Mouse (Mus musculus): Measurements from ENCODE around the gene Slc12a7. TPM values are rescaled to one million over a fixed set of nuclear protein-coding genes. Genes with fewer than 3 reads are reported as not detected.

The Slc12a7 gene
- polyA plus RNA-seq, 1 experiment from 2014 or later, result 12.6 TPM

DNA sequence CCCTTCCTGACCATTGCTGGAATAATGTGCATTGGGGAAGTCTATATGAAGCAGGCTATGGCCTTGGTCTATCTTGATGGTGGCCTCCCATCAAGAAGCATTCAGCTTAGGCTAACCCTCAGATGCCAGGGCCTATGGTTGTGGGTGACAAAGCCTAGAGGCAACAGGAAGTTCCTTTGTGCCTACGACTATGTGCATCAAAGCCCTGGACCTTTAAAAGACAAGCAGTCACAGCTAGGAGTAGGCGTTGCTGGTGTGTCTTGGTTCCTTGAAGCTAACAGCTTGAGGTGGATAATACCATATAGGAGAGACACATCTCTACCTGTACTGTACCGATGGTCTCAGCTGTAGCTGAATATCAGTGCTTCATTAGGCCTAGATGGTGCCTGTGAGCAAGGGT, 27.2 kb downstream of the Slc12a7 start:
- Histone ChIP-seq H3K9me3 (ENCODE audit: control insufficient read depth, low read length) (no peaks in the 10 kb centered on the region), H3K27ac (replicated peaks; ENCODE audit: low read depth, low read length) (no peak overlapping the region), H3K4me3 (replicated peaks; ENCODE audit: low read depth, low read length) (no peak overlapping the region), H3K4me2 (ENCODE audit: low read length) (no peak overlapping the region), H3K9ac (replicated peaks; ENCODE audit: low read length) (no peak overlapping the region), H3K27me3 (ENCODE audit: control insufficient read depth, insufficient read depth, low read length) (no peaks in the 10 kb centered on the region), H3K36me3 (ENCODE audit: control insufficient read depth, insufficient read depth, low read length) (no peaks in the 10 kb centered on the region), H3K4me1 (ENCODE audit: control insufficient read depth, insufficient read depth, low read length) (peaks cover 15% of the 10 kb centered on the region)
- WGBS, result 95% methylated on average over 3 of the region's 3 CpGs
- DNase-seq, result no peak
- ATAC-seq (ENCODE audit: low FRiP score, low TSS enrichment), result no peak

GRCm38 (mm10) chr13:73762938-73763337, 30.0 kb downstream of the Slc12a7 start:
- no peaks in the 10 kb centered on the region for H3K36me3 ChIP-seq (ENCODE audit: control insufficient read depth, insufficient read depth, low read length)
- no peaks in the 10 kb centered on the region for H3K9me3 ChIP-seq (ENCODE audit: control insufficient read depth, low read length)
- H3K4me2 ChIP-seq (ENCODE audit: low read length), result peak overlapping the region; percentile 94
- H3K4me1 ChIP-seq (ENCODE audit: control insufficient read depth, insufficient read depth, low read length), result peaks cover 21% of the 10 kb centered on the region
- ATAC-seq (ENCODE audit: low FRiP score, low TSS enrichment) (peak; percentile 28; the same call in 1 of the 2 replicates), DNase-seq (no peak)
- WGBS, result 31% methylated on average over 6 of the region's 6 CpGs
- H3K4me3 ChIP-seq (replicated peaks; ENCODE audit: low read depth, low read length), result peak overlapping the region; percentile 53
- no peak overlapping the region for H3K27ac ChIP-seq (replicated peaks; ENCODE audit: low read depth, low read length)
- H3K9ac ChIP-seq (replicated peaks; ENCODE audit: low read length), result no peak overlapping the region
- H3K27me3 ChIP-seq (ENCODE audit: control insufficient read depth, insufficient read depth, low read length), result no peaks in the 10 kb centered on the region

DNA sequence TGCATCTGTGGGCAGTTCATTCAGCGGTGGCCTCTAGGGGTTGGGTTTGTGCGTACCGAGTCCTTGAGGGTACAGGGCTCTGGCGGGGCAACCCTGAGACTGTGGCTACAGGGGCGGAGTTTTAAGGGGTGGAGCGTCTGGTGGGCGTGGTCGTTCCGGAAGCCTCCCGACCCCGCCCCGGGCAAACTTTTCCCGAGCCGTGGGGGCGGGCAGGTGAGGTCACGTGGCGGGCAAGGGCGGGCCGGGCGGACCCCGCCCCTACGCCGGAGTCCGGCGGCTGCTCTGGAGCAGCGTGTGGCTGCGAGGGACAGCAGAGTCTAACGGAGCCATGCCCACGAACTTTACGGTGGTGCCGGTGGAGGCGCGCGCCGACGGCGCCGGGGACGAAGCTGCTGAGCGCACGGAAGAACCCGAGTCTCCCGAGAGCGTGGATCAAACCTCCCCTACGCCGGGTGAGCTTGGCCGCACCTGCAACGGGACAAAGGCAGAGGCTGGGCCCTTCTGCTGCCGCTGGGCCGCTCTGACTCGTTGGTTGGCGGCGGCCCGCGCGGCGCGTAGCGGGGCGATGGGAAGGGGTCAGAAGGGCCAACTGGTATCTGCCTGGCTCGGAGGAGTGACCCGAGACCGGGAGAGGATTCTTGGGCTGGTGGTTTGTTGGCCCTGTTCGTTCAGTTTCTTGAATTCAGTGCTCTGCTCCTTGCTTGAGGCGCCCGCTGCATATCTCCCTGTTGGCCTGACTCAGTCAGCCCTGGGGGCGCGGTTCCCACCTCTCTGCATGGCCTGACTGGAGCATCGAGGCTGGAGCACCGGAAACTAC, 30.8 kb downstream of the Slc12a7 start:
- Histone ChIP-seq H3K27me3 (ENCODE audit: control insufficient read depth, insufficient read depth, low read length) (no peaks in the 10 kb centered on the region), H3K27ac (replicated peaks; ENCODE audit: low read depth, low read length) (0 out of 2 replicates have a peak overlapping the region, but pooled peaks have one; percentile 0), H3K4me2 (ENCODE audit: low read length) (peak overlapping the region; percentile 94), H3K4me3 (replicated peaks; ENCODE audit: low read depth, low read length) (peak overlapping the region; percentile 53), H3K4me1 (ENCODE audit: control insufficient read depth, insufficient read depth, low read length) (peaks cover 21% of the 10 kb centered on the region), H3K9ac (replicated peaks; ENCODE audit: low read length) (peak overlapping the region; percentile 63), H3K9me3 (ENCODE audit: control insufficient read depth, low read length) (no peaks in the 10 kb centered on the region), H3K36me3 (ENCODE audit: control insufficient read depth, insufficient read depth, low read length) (no peaks in the 10 kb centered on the region)
- under 1% methylated on average over 70 of the region's 70 CpGs for WGBS
- DNase-seq, result peak; percentile 80
- ATAC-seq (ENCODE audit: low FRiP score, low TSS enrichment), result peak; percentile 77

GRCm38 (mm10) chr13:73764256-73764775, 31.4 kb downstream of the Slc12a7 start:
- H3K27me3 ChIP-seq (ENCODE audit: control insufficient read depth, insufficient read depth, low read length), result no peaks in the 10 kb centered on the region
- DNase-seq (peak; percentile 40), ATAC-seq (ENCODE audit: low FRiP score, low TSS enrichment) (no peak)
- H3K4me3 ChIP-seq (replicated peaks; ENCODE audit: low read depth, low read length), result peak overlapping the region; percentile 53
- H3K4me1 ChIP-seq (ENCODE audit: control insufficient read depth, insufficient read depth, low read length), result peaks cover 21% of the 10 kb centered on the region
- H3K27ac ChIP-seq (replicated peaks; ENCODE audit: low read depth, low read length), result no peak overlapping the region
- WGBS, result under 1% methylated on average over 11 of the region's 11 CpGs
- no peaks in the 10 kb centered on the region for H3K9me3 ChIP-seq (ENCODE audit: control insufficient read depth, low read length)
- H3K36me3 ChIP-seq (ENCODE audit: control insufficient read depth, insufficient read depth, low read length), result no peaks in the 10 kb centered on the region
- H3K9ac ChIP-seq (replicated peaks; ENCODE audit: low read length), result peak overlapping the region; percentile 63
- peak overlapping the region; percentile 94 for H3K4me2 ChIP-seq (ENCODE audit: low read length)

GRCm38 (mm10) chr13:73765393-73765792, 32.5 kb downstream of the Slc12a7 start:
- H3K9ac ChIP-seq (replicated peaks; ENCODE audit: low read length), result peak overlapping the region; percentile 63; the same call in 1 of the 2 replicates
- ATAC-seq (ENCODE audit: low FRiP score, low TSS enrichment) (no peak), DNase-seq (no peak)
- H3K4me2 ChIP-seq (ENCODE audit: low read length), result peak overlapping the region; percentile 94
- H3K9me3 ChIP-seq (ENCODE audit: control insufficient read depth, low read length), result no peaks in the 10 kb centered on the region
- no peaks in the 10 kb centered on the region for H3K36me3 ChIP-seq (ENCODE audit: control insufficient read depth, insufficient read depth, low read length)
- no peak overlapping the region for H3K4me3 ChIP-seq (replicated peaks; ENCODE audit: low read depth, low read length)
- 63% methylated on average over 4 of the region's 4 CpGs for WGBS
- peaks cover 21% of the 10 kb centered on the region for H3K4me1 ChIP-seq (ENCODE audit: control insufficient read depth, insufficient read depth, low read length)
- no peaks in the 10 kb centered on the region for H3K27me3 ChIP-seq (ENCODE audit: control insufficient read depth, insufficient read depth, low read length)
- no peak overlapping the region for H3K27ac ChIP-seq (replicated peaks; ENCODE audit: low read depth, low read length)

DNA sequence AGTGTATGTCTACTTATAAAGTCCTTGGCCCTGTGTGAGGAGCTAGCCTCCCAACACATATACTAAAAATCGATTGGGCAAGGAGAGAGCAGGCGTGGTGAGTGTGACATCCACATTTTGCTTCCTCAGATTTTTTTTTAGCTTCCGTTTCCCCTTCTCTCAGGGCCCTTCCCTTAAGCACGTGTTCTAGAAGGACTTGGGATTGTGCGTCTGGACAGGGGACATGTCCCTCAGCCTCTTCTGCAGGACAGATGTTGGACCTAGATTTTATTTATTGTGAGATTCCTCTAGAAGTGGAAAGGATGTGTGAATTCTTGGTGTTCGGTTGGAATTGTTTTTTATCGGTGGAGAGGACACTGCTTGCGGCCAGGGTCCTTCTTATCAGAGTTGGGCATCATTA, 34.3 kb downstream of the Slc12a7 start:
- no peak for ATAC-seq (ENCODE audit: low FRiP score, low TSS enrichment)
- Histone ChIP-seq H3K9me3 (ENCODE audit: control insufficient read depth, low read length) (no peaks in the 10 kb centered on the region), H3K9ac (replicated peaks; ENCODE audit: low read length) (no peak overlapping the region), H3K27me3 (ENCODE audit: control insufficient read depth, insufficient read depth, low read length) (no peaks in the 10 kb centered on the region), H3K4me1 (ENCODE audit: control insufficient read depth, insufficient read depth, low read length) (peaks cover 21% of the 10 kb centered on the region), H3K27ac (replicated peaks; ENCODE audit: low read depth, low read length) (no peak overlapping the region), H3K4me3 (replicated peaks; ENCODE audit: low read depth, low read length) (no peak overlapping the region), H3K4me2 (ENCODE audit: low read length) (no peak overlapping the region), H3K36me3 (ENCODE audit: control insufficient read depth, insufficient read depth, low read length) (no peaks in the 10 kb centered on the region)
- WGBS, result 94% methylated on average over 8 of the region's 8 CpGs
- DNase-seq, result no peak

GRCm38 (mm10) chr13:73767754-73768153, 34.9 kb downstream of the Slc12a7 start:
- ATAC-seq (ENCODE audit: low FRiP score, low TSS enrichment), result no peak
- Histone ChIP-seq H3K36me3 (ENCODE audit: control insufficient read depth, insufficient read depth, low read length) (no peaks in the 10 kb centered on the region), H3K4me1 (ENCODE audit: control insufficient read depth, insufficient read depth, low read length) (peaks cover 21% of the 10 kb centered on the region), H3K9me3 (ENCODE audit: control insufficient read depth, low read length) (no peaks in the 10 kb centered on the region), H3K27me3 (ENCODE audit: control insufficient read depth, insufficient read depth, low read length) (no peaks in the 10 kb centered on the region), H3K4me2 (ENCODE audit: low read length) (no peak overlapping the region), H3K27ac (replicated peaks; ENCODE audit: low read depth, low read length) (no peak overlapping the region), H3K9ac (replicated peaks; ENCODE audit: low read length) (no peak overlapping the region), H3K4me3 (replicated peaks; ENCODE audit: low read depth, low read length) (no peak overlapping the region)
- WGBS, result 88% methylated on average over 5 of the region's 5 CpGs
- DNase-seq, result no peak

DNA sequence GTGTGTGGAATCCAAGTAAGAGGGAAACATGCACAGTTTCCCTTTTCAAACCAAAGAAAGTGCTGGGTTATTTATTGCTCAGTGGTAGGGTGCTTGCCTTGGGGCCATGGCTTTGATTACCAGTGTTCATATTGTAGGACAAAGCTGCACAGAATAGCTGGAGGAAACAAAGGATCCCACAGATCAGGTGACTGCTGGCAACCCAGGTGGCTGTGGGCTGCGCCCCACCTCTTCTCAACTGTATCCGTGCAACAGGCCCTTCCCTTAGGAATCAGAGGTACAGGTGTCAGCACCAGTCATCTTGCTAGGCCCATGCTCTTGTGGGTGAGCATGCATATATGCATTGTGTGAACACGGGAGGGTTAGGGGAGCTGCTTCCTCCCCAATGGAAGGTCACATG, 35.4 kb downstream of the Slc12a7 start:
- whole genome bisulfite sequencing, result 83% methylated on average over 3 of the region's 3 CpGs
- peaks cover 21% of the 10 kb centered on the region for H3K4me1 ChIP-seq (ENCODE audit: control insufficient read depth, insufficient read depth, low read length)
- H3K36me3 ChIP-seq (ENCODE audit: control insufficient read depth, insufficient read depth, low read length), result no peaks in the 10 kb centered on the region
- H3K4me2 ChIP-seq (ENCODE audit: low read length), result no peak overlapping the region
- DNase-seq (no peak), ATAC-seq (ENCODE audit: low FRiP score, low TSS enrichment) (no peak)
- no peaks in the 10 kb centered on the region for H3K27me3 ChIP-seq (ENCODE audit: control insufficient read depth, insufficient read depth, low read length)
- H3K9me3 ChIP-seq (ENCODE audit: control insufficient read depth, low read length), result no peaks in the 10 kb centered on the region
- H3K9ac ChIP-seq (replicated peaks; ENCODE audit: low read length), result no peak overlapping the region
- H3K4me3 ChIP-seq (replicated peaks; ENCODE audit: low read depth, low read length), result no peak overlapping the region
- no peak overlapping the region for H3K27ac ChIP-seq (replicated peaks; ENCODE audit: low read depth, low read length)

Measured in midbrain, embryonic 14.5 days (tissue).